Mouse (Mus musculus): ENCODE data around the gene Dbn1.

The Dbn1 gene

DNA sequence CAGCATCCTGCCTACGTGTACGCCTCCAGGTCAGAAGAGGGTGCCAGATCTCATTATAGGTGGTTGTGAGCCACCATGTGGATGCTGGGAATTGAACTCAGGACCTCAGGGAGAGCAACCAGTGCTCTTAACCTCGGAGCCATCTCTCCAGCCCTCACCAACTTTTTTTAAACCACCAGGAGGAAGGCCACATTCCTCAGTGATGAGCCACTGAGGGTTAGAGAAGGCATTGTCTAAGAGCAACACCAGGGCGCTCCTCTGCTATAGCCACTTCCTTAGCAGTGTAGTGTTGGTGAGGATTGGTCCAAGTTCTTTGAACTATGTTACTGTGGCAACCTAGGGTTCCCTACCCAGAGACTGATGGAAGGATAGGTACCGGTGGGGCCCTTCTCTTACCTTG, 12.2 kb downstream of the Dbn1 start:
- DNase-seq = no peak

DNA sequence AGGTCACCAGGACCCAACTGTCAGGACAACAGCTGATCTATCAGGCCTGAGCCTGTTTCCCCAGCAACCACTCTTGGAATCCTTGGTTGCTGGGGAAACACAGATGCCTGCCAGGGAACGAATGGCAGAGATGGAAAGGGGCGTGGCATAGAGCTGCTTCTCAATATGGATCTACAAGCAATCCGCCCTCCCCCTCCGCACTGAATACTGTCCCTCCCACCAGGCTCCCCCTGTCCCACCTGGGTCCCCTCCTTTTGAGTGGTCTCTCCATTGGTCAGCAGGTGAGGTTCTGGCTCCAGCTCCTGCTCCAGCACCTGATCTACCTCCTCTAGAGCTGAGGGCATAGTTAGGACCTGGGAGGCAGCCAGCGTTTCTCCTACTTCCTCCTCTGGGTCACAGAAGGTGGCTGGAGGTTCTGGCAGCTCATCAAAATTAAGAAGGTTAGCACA, 13.3 kb downstream of the Dbn1 start:
- peak in 1 of 2 experiments; percentile 26 for DNase-seq

DNA sequence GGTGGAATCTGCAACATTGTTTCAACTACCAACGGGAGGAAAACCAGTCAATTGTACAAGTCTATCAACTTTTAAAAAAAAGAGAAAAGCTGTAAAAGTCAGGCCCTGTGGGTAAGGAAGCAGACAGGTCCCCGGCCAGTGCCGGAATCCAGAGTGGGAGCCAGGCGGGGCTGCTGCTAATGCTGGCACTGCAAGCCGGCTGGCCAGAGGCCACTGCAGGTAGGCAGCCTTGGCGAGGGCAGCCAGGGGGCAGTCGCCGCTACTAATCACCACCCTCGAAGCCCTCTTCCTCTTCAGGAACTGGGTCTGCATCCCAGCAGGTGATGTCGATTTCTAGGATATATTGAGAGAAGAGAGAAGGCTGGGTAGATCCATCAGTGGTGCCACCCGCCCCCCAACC, 13.9 kb downstream of the Dbn1 start:
- DNase-seq = no peak

DNA sequence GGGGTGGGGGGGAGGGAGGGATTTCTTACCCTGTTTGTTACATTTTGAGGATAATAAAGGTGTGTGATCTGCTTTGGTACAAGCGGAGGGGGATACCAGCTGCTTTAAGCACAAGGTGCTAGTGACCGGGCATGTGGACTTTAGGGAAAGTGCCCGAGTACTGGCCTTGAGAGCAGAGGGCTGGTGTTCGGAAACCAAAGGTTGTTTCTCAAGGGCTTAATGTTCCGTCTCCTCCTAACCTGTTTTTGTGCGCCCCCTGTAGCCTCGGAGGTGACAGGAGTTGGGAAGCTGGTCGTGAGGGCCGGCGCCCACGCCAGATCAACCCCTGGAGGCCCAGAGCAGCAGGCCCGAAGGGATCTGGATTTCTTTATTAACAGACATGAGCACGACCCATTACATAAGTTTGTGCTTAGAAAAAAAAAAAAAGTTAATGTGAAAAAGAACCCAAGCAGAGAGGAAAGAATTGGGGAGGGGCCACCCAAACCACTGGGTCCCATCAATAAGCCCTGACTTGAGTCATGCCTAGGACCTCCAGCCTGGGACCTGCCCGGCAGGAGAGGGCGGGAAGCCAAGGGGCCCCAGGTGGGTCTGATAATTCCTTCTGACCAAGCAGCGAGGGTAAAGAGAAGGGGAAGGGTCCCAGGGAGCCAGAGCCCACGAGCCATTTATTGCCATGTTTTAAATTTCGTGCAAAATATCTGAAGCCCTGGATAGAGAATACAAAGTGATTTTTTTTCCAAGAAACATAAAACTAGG, 14.7 kb downstream of the Dbn1 start:
- DNase-seq = no peak

DNA sequence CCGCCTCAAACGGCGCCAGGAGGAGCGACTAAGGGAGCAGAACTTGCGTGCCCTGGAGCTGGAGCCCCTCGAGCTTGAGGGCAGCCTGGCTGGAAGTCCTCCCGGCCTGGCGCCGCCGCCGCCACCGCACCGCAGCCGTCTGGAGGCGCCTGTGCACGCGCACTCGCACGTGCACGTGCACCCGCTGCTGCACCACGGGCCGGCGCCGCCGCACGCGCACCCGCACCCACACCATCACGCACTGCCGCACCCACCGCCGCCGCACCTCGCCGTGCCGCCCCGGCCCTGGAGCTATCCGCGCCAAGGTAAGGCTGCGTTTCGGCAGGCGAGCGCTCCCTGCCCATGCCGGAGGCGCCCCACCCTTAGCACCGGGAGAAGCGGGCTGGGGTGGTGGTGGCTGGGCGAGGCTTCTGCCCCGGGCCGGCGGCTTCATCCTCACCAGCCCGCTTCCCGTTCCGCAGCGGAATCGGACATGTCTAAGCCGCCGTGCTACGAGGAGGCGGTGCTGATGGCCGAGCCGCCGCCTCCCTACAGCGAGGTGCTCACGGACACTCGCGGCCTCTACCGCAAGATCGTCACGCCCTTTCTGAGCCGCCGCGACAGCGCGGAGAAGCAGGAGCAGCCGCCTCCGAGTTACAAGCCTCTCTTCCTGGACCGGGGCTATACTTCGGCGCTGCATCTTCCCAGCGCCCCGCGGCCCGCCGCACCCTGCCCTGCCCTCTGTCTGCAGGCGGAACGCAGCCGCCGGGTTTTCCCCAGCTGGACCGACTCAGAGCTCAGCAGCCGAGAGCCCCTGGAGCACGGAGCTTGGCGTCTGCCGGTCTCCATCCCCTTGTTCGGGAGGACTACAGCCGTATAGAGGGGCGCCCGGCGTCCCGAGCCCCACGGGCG, 15.5 kb downstream of the Dbn1 start:
- DNase-seq = peak; percentile 64 to 67

DNA sequence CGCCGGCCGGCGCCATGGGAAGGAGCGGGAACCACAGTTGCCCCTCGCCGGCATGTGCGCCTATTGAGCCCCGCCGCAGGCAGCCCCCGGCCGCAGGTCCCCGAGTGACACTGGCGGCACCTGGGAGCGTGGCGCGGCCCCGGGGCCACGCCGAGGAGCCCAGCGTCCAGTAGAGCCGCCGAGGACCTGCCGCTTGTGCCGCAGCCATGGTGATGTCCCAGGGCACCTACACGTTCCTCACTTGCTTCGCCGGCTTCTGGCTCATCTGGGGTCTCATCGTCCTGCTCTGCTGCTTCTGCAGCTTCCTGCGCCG, 16.1 kb downstream of the Dbn1 start:
- DNase-seq = no peak

DNA sequence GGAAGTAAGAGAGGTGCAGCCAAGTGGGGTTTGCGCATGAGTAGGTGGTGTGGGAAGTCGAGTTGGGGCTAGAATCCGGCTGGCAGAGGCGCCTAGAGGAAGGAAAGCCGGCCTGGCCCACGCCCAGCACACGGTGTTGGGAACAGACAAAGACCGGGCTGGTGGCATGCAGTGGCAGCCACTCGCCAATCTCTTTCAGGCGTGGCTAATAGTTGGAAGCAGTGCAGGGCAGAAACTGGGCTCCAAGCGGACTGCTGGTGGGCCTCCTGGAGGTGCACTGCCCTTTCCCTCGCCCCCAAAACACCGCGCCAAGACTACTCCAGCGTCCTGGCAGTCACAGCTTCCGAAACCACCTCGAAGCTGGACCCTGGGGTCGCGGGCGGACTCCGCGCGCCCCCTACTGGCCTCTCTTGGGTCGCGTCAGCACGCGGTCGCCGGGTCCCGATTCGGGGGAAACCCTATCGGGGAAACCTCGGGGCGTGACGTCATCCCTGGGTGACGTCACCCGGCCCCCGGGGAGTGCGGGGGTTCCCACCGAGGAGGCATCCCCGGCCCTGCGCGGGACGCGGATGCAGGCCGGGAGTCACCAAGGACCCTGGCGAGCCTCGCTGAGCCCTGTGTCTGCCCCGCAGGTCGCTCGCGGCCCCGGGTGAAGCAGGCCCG, 16.6 kb downstream of the Dbn1 start:
- peak; percentile 94 to 96 for DNase-seq

DNA sequence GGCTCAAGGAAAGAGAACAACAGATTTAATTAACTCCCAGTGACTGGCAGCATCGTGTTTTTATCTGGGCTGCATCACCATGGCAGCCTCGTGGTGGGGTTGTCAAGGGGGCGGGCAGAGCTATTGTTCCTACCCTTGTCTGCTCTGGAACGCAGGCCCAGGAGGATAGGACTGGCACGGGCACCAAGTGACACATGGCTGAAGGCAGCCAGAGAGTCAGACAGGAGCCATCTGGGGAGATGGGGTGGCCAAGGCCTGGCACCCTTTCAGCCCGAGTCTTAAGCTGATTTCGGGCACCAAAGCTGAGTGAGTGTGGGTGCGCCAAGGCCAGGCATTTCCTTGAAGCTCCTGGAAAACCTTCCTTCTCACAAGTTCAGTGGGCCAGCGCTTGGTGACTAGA, 17.5 kb downstream of the Dbn1 start:
- DNase-seq = no peak

DNA sequence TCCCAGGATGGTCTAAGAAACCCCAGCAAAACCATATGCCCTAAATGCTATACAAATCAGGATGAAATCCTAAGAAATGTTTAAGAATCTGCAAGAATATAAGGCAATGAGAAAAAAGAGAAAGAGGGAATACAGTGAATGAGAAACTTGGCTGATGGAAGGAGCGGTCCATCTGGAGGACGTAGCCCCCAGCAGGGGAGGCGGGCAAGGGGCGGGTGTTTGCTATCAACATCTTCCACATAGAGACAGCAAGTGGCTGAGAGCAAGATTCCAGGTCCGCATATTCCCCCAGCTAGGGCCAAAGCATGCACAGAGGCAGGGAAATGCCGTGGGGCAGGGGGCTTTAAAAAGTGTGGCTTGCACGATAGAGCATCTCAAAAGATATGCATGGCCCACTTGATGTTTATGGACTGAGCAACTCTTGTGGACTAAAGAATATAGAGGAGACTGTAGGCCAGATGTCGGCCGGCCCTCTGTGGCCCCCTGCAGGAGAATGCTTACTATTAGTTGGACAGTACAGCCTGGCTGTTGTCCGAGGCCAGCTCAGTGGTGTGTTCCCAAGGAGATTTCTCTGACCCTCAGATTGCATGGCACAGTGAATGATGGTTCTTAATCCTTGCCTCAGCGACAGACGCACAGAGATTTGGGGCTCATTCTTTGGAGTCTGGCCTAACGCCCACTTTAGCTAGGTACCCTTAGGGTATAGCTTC, 18.9 kb downstream of the Dbn1 start:
- peak; percentile 42 to 51 for DNase-seq

DNA sequence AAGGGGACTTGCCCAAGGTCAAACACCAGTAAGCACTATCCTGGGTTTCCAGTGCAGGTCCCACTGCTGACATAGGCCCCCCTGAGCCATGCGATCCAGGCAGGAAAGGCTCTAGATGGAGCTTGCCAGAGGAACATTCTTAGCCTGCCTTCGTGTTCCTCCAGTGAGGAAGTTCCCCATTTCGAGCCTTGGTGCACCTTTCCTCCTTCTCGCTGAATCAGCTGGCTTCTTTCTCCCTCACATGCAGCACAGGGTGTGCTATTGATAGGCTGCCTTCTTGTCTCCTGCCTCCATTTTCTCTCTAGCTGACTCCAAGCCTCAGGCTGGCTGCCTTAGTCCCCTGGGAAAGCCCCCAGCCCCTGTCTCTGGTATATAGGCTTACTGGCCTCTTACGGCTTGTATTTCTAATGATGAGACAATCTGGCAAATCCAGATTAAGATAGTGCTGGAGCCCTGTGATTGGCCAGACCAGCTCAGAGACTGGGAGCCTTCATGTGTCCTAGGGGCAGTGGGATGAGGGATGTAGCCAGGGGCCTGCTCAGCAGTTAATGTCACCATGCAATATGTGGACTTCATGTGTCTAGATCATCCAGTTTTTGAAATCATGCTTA, 22.0 kb downstream of the Dbn1 start:
- no peak for DNase-seq

DNA sequence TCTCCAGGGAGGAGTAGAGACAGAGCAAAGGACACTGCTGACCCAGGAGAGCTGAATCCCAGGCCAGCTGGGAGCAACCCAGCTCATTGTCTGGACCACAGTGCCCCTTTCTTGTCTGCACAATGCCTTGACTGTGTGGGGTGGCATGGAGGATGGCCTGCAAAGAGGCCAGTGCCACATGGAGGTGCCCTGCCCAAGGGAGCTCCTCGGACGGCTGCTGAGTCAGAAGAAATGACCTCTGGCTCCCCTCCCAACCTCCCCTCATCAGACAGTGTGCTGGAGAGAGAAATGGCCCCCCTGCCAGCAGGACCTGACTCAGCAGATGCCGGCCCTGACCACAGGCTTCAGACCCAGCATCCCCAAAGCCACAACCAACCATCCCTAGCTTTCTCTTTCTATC, 22.7 kb downstream of the Dbn1 start:
- no peak for DNase-seq

DNA sequence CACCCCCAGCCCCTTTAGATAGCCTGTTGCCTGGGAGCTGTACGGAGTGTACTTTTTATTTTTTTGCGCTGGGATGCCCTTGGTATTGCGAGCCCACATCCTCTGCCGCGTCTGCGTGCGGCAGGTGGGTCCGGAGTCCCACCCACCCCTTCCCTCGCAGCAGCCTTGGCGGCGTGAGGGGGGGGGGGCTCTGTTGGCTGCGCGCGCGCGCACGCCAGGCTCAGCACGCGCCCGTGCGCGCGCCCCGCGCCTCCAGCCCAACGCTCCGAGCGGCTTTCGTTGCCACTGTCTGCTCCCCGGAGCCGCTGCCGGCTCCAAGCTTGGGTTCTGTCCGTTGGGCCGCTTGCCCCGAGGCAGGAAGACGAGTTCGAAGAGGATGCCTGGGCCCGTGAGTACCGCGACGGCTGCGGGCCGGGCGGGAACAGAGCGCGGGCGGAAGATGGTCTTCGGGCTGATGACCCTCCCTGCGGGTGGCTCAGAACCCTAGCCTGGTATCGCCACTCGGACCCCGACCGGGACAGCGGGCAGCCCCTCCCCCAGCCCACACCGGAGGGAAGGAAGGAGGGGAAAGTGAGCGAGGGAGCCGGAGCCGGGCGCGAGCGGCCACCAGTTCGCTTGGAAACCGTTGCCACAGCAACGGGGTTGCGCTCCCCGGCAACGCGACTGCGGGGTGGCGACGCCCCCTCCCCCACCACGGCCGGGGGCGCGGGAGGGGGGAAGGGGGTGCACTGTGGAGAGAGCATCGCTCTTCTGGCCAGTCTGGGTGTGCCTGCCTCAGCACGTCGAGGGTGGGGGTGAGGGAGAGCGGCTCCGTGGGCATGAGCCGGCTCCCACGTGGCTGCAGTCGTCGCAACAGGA, 23.7 kb downstream of the Dbn1 start, which contains the start of gene Prr7:
Gene Prr7 (plus strand): TSS at position 241 of the 858 bp plus-strand sequence.
- DNase-seq = peak; percentile 56 to 64

DNA sequence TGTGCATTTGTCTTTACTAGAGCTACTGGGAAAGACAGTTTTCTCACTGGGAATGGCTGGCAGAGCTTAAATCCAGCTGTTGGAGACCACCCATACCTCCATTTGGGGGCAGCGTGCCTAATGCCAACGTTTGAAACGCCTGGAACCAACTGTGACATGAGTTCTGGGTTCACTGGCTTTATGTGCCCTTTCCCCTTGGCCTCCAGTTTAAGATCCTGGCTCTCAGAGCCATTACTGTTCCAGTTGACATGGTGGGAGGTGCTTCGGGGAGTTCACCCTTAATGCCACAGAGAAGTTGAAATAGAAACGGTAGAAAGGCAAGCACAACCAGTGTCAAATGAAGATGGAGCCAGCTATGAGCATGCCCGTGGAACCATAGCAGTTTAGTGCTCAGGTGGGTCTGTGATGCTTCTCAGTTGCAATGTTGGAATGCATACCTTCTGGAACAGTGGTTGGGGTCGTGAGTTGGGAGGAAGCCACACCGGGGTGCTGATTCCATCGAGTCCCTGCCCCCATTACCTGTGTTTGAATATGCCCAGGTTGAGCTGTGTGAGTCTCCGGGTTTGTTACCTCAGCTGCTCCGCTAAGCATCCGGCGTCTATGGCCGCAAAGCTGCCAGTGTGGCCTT, 24.4 kb downstream of the Dbn1 start:
- DNase-seq = no peak

DNA sequence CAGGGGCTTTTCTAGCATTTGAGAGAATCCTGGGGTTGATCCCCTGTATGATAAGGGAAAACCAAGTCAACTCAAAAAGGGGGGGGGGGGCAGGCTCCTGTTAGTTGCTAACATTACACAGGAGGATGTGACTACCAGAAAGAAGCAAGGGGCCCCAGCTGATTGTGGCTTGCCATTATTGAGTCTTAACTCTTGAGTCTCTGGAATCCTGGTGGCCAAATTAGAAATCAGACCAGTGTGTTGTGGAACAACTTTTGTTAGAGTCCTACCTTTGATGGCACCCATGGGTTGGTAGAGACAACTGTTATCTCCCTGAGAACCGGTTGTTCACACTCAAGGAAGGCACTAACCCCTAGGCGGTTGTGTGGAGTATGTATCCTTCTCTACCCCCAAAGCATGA, 24.9 kb downstream of the Dbn1 start:
- no peak for DNase-seq

DNA sequence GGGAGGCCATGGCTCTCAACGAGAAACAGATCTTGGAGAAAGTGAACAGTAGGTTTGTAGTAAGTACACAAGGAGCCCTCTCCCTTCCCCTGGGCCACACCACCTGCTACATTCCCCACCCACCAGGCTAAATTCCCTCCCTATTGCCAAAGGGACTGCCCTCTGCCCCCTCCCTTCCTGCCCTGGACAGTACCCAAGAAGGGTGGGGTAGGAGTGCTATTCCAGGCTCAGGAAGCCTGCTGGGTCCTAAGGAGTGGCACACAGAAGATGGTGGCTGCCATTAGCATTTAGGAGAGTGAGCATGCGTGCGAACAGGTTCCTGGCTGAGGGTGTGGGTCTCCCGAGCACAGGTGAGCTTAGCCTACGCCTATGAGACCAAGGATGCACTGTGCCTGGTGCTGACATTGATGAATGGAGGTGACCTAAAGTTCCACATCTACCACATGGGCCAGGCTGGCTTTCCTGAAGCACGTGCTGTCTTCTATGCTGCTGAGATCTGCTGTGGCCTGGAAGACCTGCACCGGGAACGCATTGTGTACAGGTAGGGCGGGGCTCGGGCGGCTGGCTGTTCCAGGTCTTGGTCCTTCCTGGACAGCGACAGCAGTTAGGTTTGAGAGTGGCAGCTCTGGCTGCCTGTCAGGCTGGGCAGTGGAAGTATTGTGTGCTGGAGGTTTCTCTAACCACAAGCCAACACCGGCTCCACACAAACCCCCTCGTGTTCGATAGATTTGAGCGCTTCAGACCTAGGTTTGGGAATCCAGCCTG, 35.9 kb downstream of the Dbn1 start:
- DNase-seq = no peak

DNA sequence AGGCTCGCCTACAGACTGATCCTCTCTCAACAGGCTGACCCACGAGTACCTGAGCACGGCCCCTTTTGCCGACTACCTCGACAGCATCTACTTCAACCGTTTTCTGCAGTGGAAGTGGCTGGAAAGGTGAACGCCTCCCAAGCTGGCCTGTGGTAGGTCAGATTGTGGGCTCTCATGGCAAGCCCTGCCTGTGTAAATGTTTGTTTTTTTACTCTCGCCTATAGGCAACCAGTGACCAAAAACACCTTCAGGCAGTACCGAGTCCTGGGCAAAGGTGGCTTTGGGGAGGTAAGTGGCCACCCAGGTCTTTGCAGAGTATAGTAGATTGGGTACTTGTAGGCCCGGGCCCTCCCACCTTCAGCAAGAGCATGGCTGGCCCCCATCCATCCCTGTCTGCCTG, 36.6 kb downstream of the Dbn1 start:
- no peak for DNase-seq

DNA sequence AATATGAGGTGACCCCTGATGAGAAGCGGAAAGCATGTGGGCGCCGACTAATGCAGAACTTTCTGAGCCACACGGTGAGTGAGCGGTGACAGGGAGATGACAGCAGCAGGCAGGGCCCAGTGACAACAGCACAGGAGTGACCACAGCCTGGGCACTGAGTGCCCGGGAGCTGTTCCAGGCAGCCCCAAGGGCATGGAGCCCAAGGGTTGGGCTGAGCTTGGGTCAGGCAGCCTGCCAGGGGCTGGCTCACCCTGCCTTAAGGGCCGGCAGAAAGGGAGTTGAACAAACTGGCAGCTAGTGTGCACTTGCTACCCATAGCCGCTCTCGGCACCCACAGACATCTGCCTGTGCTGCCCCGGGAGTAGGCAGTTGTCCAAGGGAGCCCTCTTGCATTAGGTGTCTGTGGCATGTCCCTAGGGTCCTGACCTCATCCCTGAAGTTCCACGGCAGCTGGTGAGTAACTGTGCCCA, 37.4 kb downstream of the Dbn1 start:
- no peak for DNase-seq

DNA sequence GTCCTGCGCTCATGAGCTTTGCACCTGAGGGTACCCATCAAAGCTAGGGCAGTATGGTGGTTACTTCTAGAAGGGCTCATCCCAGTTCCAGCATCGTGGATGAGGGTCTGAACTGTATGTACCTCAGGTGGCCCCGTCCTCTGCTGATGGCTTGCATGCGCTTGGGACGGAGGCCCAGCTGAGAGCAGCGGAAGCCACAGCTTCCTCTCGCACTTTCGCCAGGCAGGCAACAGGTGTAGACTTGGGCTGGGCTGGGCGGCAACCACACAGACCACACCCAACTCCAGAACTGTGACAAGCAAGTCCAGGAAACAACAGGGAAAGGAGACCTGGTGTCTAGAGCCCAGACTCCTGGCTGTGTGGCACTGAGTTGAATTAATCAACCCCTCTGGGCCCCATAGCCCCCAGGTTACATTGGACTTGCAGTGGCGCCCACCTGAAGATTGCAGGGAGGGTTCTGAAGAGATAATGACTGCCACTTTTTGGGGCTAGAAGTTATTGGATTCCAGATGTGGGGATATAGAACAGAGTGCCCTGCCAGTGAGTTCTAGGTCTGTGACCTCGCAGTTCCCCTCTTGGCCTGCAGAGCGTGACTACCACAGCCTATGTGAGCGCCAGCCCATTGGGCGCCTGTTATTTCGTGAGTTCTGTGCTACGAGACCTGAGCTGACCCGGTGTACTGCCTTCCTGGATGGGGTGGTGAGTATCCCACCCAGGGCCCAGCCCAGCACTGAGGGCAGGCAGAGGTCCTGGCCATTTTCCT, 38.1 kb downstream of the Dbn1 start:
- DNase-seq = peak; percentile 67 to 71

DNA sequence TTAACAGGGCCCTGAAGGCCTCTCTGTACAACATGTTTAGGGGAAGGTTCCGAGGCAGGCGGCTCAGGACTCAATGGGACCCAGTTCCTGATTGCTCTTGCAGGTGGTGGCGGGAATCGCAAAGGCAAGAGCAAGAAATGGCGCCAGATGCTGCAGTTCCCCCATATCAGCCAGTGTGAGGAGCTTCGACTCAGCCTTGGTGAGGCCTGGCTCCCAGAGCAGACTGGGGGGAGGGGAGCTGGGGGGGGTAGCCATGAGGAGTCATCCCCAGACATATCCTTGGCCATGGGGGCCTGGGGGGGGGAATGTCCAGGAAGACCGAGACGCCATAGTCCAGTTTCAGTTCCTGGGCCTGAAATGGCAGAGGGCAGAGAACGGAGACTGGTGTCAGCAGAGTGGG, 38.7 kb downstream of the Dbn1 start:
- DNase-seq = no peak

Measured in B cell, adult 2 months (primary cell).